Mouse (Mus musculus): ENCODE data around the gene Dnajb9. TPM values are rescaled to one million over a fixed set of nuclear protein-coding genes. Genes with fewer than 3 reads are reported as not detected.
A peak's percentile ranks its signal among the peaks of the same experiment; 100 is the strongest.

The Dnajb9 gene
- polyA plus RNA-seq (2014; fragmentation: Nextera tagmentation; extraction: Ambion mirVana) = 23.9 and 27.0 TPM in 2 replicates

DNA sequence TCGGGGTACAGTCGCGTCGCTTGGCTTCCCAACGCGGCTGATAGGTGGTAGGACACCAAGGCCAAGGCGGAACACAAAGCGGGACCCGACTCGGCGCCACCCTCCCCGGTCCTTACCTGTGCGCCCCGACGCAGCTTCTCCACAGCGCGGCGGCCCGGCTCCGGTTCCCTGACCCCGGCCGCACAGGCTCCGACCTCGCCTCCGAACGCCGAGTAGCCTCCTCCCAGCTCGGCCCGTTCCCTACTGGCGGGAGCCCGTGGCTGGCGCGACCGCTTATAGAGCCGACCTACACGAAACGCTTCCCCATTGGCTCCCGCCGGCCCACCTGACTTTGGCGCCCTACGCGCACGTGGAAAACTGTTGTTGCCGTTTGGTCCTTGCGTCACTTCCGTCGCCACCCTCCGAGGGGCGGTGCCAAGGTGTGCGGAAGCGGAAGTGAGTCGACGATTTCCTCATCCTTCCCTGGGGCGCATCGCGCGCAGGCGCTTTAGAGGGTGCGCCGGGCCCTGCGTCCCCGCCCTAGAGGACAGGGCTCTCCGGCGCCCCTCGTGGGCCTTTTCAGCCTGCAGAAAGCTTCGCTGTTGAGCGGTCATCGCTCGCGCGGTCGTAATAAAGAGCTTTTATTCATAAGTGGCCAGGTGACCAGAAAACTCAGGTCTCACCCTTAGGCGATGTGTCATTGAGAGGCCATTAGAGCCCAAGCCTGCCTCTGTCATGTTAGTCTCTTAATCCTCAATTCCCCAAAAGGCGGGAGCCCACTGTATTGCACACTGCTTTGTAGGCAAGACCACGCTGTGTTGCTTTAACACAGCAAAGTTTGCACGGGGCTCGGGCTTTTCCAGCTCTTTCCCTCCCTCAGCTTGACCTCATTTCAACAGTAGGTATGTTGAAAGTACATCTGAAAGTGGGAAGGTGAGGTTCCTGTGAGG is at the start of gene Dnajb9:
Gene Dnajb9 (minus strand): TSS at position 503 of the 929 bp plus-strand sequence.
- WGBS = under 1% methylated on average over 75 of the region's 77 CpGs
- peaks cover 8% of the 10 kb centered on the region for H3K36me3 ChIP-seq (ENCODE audit: control insufficient read depth, insufficient read depth, low read length)
- no peaks in the 10 kb centered on the region for H3K27me3 ChIP-seq (ENCODE audit: control insufficient read depth, insufficient read depth, low read length)
- H3K4me2 ChIP-seq (ENCODE audit: low read length) = peak within 1 kb of the TSS; percentile 80
- peak; percentile 99 for ATAC-seq (ENCODE audit: insufficient number of reproducible peaks, insufficient read depth, low FRiP score, low read depth)
- H3K9ac ChIP-seq (ENCODE audit: low read length) = peak within 1 kb of the TSS; percentile 93
- H3K27ac ChIP-seq (replicated peaks in 1 of 2; ENCODE audit: control insufficient read depth in 1 of 2, insufficient read depth in 1 of 2, low read depth in 2 of 2, low read length in 2 of 2) = peak within 1 kb of the TSS; percentile 79 to 85
- peaks cover 0 to 5% of the 10 kb centered on the region in 2 experiments; a peak in 2 of 4 replicates for H3K4me1 ChIP-seq (ENCODE audit: control insufficient read depth in 2 of 2, insufficient read depth in 2 of 2, low read length in 2 of 2)
- peak within 1 kb of the TSS; percentile 85 to 99 for H3K4me3 ChIP-seq (ENCODE audit: control insufficient read depth in 1 of 2, insufficient read depth in 1 of 2, low read depth in 1 of 2, low read length in 2 of 2)
- H3K9me3 ChIP-seq (ENCODE audit: control insufficient read depth, low read length) = no peaks in the 10 kb centered on the region

GRCm38 (mm10) chr12:44248309-44248977 is 38.3 kb upstream of the Dnajb9 start:
- WGBS = 50% methylated on average over 9 of the region's 9 CpGs
- no peaks in the 10 kb centered on the region for H3K4me1 ChIP-seq (ENCODE audit: control insufficient read depth in 2 of 2, insufficient read depth in 2 of 2, low read length in 2 of 2)
- H3K9ac ChIP-seq (ENCODE audit: low read length) = no peak overlapping the region
- no peaks in the 10 kb centered on the region for H3K36me3 ChIP-seq (ENCODE audit: control insufficient read depth, insufficient read depth, low read length)
- H3K9me3 ChIP-seq (ENCODE audit: control insufficient read depth, low read length) = no peaks in the 10 kb centered on the region
- no peak overlapping the region for H3K27ac ChIP-seq (replicated peaks in 1 of 2; ENCODE audit: control insufficient read depth in 1 of 2, insufficient read depth in 1 of 2, low read depth in 2 of 2, low read length in 2 of 2)
- no peak overlapping the region for H3K4me2 ChIP-seq (ENCODE audit: low read length)
- no peak for ATAC-seq (ENCODE audit: insufficient number of reproducible peaks, insufficient read depth, low FRiP score, low read depth)
- H3K4me3 ChIP-seq (ENCODE audit: control insufficient read depth in 1 of 2, insufficient read depth in 1 of 2, low read depth in 1 of 2, low read length in 2 of 2) = no peak overlapping the region
- H3K27me3 ChIP-seq (ENCODE audit: control insufficient read depth, insufficient read depth, low read length) = no peaks in the 10 kb centered on the region

DNA sequence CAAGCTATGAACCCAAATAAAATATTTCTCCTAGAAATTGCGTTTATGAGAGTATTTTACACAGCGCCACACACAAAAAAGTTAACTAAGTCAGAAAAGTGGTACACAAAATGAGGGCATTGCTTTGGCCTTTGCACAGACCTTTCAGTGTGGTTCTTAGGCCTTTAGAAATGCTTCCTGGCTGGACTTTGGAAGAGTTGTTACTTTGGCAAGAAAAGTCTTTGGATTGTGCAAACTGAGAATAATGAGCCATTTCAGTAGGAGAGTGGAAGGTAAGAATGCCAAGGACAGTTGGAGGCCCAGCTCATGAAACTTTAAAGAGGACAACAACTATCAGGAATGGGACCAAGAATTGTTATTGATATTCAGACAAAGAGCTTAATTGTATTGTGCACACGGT is 35.6 kb upstream of the Dnajb9 start:
- no peak overlapping the region for H3K4me2 ChIP-seq (ENCODE audit: low read length)
- no peak overlapping the region for H3K9ac ChIP-seq (ENCODE audit: low read length)
- no peak overlapping the region for H3K4me3 ChIP-seq (ENCODE audit: control insufficient read depth in 1 of 2, insufficient read depth in 1 of 2, low read depth in 1 of 2, low read length in 2 of 2)
- H3K36me3 ChIP-seq (ENCODE audit: control insufficient read depth, insufficient read depth, low read length) = no peaks in the 10 kb centered on the region
- no peak overlapping the region for H3K27ac ChIP-seq (replicated peaks in 1 of 2; ENCODE audit: control insufficient read depth in 1 of 2, insufficient read depth in 1 of 2, low read depth in 2 of 2, low read length in 2 of 2)
- no peak for ATAC-seq (ENCODE audit: insufficient number of reproducible peaks, insufficient read depth, low FRiP score, low read depth)
- WGBS = 86% methylated on average over 3 of the region's 3 CpGs
- no peaks in the 10 kb centered on the region for H3K27me3 ChIP-seq (ENCODE audit: control insufficient read depth, insufficient read depth, low read length)
- no peaks in the 10 kb centered on the region for H3K4me1 ChIP-seq (ENCODE audit: control insufficient read depth in 2 of 2, insufficient read depth in 2 of 2, low read length in 2 of 2)
- H3K9me3 ChIP-seq (ENCODE audit: control insufficient read depth, low read length) = no peaks in the 10 kb centered on the region

GRCm38 (mm10) chr12:44242407-44242806 is 32.3 kb upstream of the Dnajb9 start:
- Histone ChIP-seq H3K27ac (replicated peaks in 1 of 2; ENCODE audit: control insufficient read depth in 1 of 2, insufficient read depth in 1 of 2, low read depth in 2 of 2, low read length in 2 of 2) (no peak overlapping the region), H3K4me2 (ENCODE audit: low read length) (no peak overlapping the region), H3K9me3 (ENCODE audit: control insufficient read depth, low read length) (no peaks in the 10 kb centered on the region), H3K4me3 (ENCODE audit: control insufficient read depth in 1 of 2, insufficient read depth in 1 of 2, low read depth in 1 of 2, low read length in 2 of 2) (no peak overlapping the region), H3K9ac (ENCODE audit: low read length) (no peak overlapping the region), H3K36me3 (ENCODE audit: control insufficient read depth, insufficient read depth, low read length) (no peaks in the 10 kb centered on the region), H3K27me3 (ENCODE audit: control insufficient read depth, insufficient read depth, low read length) (no peaks in the 10 kb centered on the region), H3K4me1 (ENCODE audit: control insufficient read depth in 2 of 2, insufficient read depth in 2 of 2, low read length in 2 of 2) (no peaks in the 10 kb centered on the region)
- ATAC-seq (ENCODE audit: insufficient number of reproducible peaks, insufficient read depth, low FRiP score, low read depth) = no peak
- WGBS = 93% methylated on average over 4 of the region's 4 CpGs

DNA sequence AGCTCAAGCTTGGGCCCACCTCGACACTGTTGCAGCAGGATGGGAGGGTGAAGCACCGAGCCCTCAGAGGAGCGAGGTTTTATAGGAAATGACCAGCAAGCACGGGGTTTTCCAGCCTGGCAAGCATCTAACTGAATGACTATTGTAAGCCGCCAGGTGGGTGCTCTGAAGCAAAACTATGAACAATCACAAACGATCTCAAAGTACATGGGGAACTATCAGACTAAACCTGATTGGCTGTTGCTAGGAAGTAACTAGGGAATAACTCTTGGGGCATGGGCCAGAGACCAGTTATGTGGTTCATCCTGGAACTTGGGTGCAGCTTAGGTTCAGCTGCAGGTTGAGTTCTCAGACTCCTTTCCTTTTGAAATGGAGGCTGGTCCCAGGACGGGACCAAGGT is 31.0 kb upstream of the Dnajb9 start:
- no peak overlapping the region for H3K9ac ChIP-seq (ENCODE audit: low read length)
- no peak overlapping the region for H3K4me3 ChIP-seq (ENCODE audit: control insufficient read depth in 1 of 2, insufficient read depth in 1 of 2, low read depth in 1 of 2, low read length in 2 of 2)
- no peak overlapping the region for H3K27ac ChIP-seq (replicated peaks in 1 of 2; ENCODE audit: control insufficient read depth in 1 of 2, insufficient read depth in 1 of 2, low read depth in 2 of 2, low read length in 2 of 2)
- ATAC-seq (ENCODE audit: insufficient number of reproducible peaks, insufficient read depth, low FRiP score, low read depth) = no peak
- no peaks in the 10 kb centered on the region for H3K9me3 ChIP-seq (ENCODE audit: control insufficient read depth, low read length)
- no peaks in the 10 kb centered on the region for H3K4me1 ChIP-seq (ENCODE audit: control insufficient read depth in 2 of 2, insufficient read depth in 2 of 2, low read length in 2 of 2)
- H3K27me3 ChIP-seq (ENCODE audit: control insufficient read depth, insufficient read depth, low read length) = no peaks in the 10 kb centered on the region
- 70% methylated on average over 7 of the region's 7 CpGs for WGBS
- no peak overlapping the region for H3K4me2 ChIP-seq (ENCODE audit: low read length)
- H3K36me3 ChIP-seq (ENCODE audit: control insufficient read depth, insufficient read depth, low read length) = no peaks in the 10 kb centered on the region

GRCm38 (mm10) chr12:44224650-44225049 is 14.5 kb upstream of the Dnajb9 start:
- H3K27me3 ChIP-seq (ENCODE audit: control insufficient read depth, insufficient read depth, low read length) = no peaks in the 10 kb centered on the region
- WGBS = 65% methylated on average over 3 of the region's 3 CpGs
- no peak for ATAC-seq (ENCODE audit: insufficient number of reproducible peaks, insufficient read depth, low FRiP score, low read depth)

GRCm38 (mm10) chr12:44223044-44223443 is 12.9 kb upstream of the Dnajb9 start:
- Histone ChIP-seq H3K27me3 (ENCODE audit: control insufficient read depth, insufficient read depth, low read length) (no peaks in the 10 kb centered on the region), H3K36me3 (ENCODE audit: control insufficient read depth, insufficient read depth, low read length) (no peaks in the 10 kb centered on the region), H3K9ac (ENCODE audit: low read length) (no peak overlapping the region), H3K4me2 (ENCODE audit: low read length) (no peak overlapping the region), H3K4me1 (ENCODE audit: control insufficient read depth in 2 of 2, insufficient read depth in 2 of 2, low read length in 2 of 2) (no peaks in the 10 kb centered on the region), H3K27ac (replicated peaks in 1 of 2; ENCODE audit: control insufficient read depth in 1 of 2, insufficient read depth in 1 of 2, low read depth in 2 of 2, low read length in 2 of 2) (no peak overlapping the region), H3K9me3 (ENCODE audit: control insufficient read depth, low read length) (no peaks in the 10 kb centered on the region), H3K4me3 (ENCODE audit: control insufficient read depth in 1 of 2, insufficient read depth in 1 of 2, low read depth in 1 of 2, low read length in 2 of 2) (no peak overlapping the region)
- WGBS = 67% methylated on average over 3 of the region's 3 CpGs
- no peak for ATAC-seq (ENCODE audit: insufficient number of reproducible peaks, insufficient read depth, low FRiP score, low read depth)

More at GRCm38 (mm10) chr12:44224650-44225049, 14.5 kb upstream of the Dnajb9 start:
- no peak overlapping the region for H3K4me2 ChIP-seq (ENCODE audit: low read length)
- H3K36me3 ChIP-seq (ENCODE audit: control insufficient read depth, insufficient read depth, low read length) = no peaks in the 10 kb centered on the region
- H3K9ac ChIP-seq (ENCODE audit: low read length) = no peak overlapping the region
- H3K4me3 ChIP-seq (ENCODE audit: control insufficient read depth in 1 of 2, insufficient read depth in 1 of 2, low read depth in 1 of 2, low read length in 2 of 2) = no peak overlapping the region
- no peak overlapping the region for H3K27ac ChIP-seq (replicated peaks in 1 of 2; ENCODE audit: control insufficient read depth in 1 of 2, insufficient read depth in 1 of 2, low read depth in 2 of 2, low read length in 2 of 2)
- no peaks in the 10 kb centered on the region for H3K4me1 ChIP-seq (ENCODE audit: control insufficient read depth in 2 of 2, insufficient read depth in 2 of 2, low read length in 2 of 2)
- H3K9me3 ChIP-seq (ENCODE audit: control insufficient read depth, low read length) = no peaks in the 10 kb centered on the region

All from heart, embryonic 14.5 days (tissue).